Mouse (Mus musculus): Measurements from ENCODE around the gene Crot.

DNA sequence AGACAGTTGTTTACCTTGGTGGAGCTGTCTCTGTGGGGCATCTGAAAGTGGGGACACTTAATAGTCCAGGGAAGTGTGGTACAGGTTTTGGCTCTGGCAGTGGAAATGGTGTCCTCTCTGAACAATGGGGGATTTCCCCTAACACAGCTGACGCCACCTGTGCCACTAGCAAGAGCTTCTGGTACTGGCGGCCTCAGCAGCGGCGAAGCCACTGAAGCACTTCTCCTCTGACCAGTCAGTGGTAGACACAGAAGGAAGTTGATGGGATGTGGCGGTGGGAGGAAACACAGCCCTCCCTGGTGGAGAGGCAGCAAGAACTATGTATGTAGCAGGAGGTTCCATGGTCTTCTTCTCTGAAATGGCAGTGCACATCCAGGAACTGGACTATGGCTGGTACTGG is 32.6 kb downstream of the Crot start:
- no peak for TF ChIP-seq CTCF (IDR thresholded peaks at IDR 0.05; ENCODE audit: low read depth, low read length)
- TF ChIP-seq GATA1 (IDR thresholded peaks at IDR 0.05; ENCODE audit: borderline replicate concordance, low read length): no peak
- no peak for TF ChIP-seq TAL1 (conservative IDR thresholded peaks at IDR 0.05; ENCODE audit: low read depth, low read length)
- TF ChIP-seq GATA2 (IDR thresholded peaks at IDR 0.05; ENCODE audit: borderline replicate concordance, low read depth, low read length): no peak

Measured in G1E (cell line).